Mouse (Mus musculus) stomach, postnatal 0 days (tissue): Measurements from ENCODE around the gene Bmp7. TPM values are rescaled to one million over a fixed set of nuclear protein-coding genes. Genes with fewer than 3 reads are reported as not detected.

Experiments used
- ATAC-seq: fragments of 200-750 bp; cut with Nextera tagmentation; 2 replicates; pipeline ENCODE4 v1.8.0; 2017; ENCODE audit not compliant: low FRiP score, low TSS enrichment
- DNase-seq: peaks from one replicate; pipeline ENCODE4 v3.0.0-alpha.2; 2016; ENCODE audit warnings: low spot score
- H3K27ac ChIP-seq: fragments of 300-500 bp; sonication (generic); replicated peaks from 2 replicates; pipeline ENCODE4 v1.5.1; 2014; ENCODE audit warnings: mild to moderate bottlenecking, control low read depth
- H3K27me3 ChIP-seq: fragments of 300-500 bp; sonication (generic); 2 replicates; pipeline ENCODE4 v1.6.1; 2014; ENCODE audit warnings: low read length; ENCODE audit not compliant: control insufficient read depth, insufficient read depth
- H3K36me3 ChIP-seq: fragments of 300-500 bp; sonication (generic); 2 replicates; pipeline ENCODE4 v1.6.1; 2014; ENCODE audit warnings: low read length, mixed read lengths; ENCODE audit not compliant: control insufficient read depth, insufficient read depth
- H3K4me1 ChIP-seq: fragments of 300-500 bp; sonication (generic); replicated peaks from 2 replicates; pipeline ENCODE4 v1.6.1; 2014; ENCODE audit warnings: antibody characterized with exemption; ENCODE audit not compliant: control insufficient read depth, insufficient read depth
- H3K4me2 ChIP-seq: fragments of 300-500 bp; sonication (generic); replicated peaks from 2 replicates; pipeline ENCODE4 v1.6.1; 2014; ENCODE audit warnings: low read depth, mild to moderate bottlenecking, control low read depth, moderate library complexity
- H3K4me3 ChIP-seq: fragments of 300-500 bp; sonication (generic); 2 replicates; pipeline ENCODE4 v1.5.1; 2014; ENCODE audit warnings: low read depth, low read length, control low read depth
- H3K9ac ChIP-seq: fragments of 300-500 bp; sonication (generic); 2 replicates; pipeline ENCODE4 v1.6.1; 2014; ENCODE audit warnings: mild to moderate bottlenecking, low read length, control low read depth, mixed read lengths
- H3K9me3 ChIP-seq: fragments of 300-500 bp; sonication (generic); 2 replicates; pipeline ENCODE4 v1.6.1; 2016; ENCODE audit warnings: low read length; ENCODE audit not compliant: control insufficient read depth
- CTCF ChIP-seq: IDR thresholded peaks from 2 replicates; pipeline ENCODE4 v1.5.1; 2016; ENCODE audit warnings: antibody characterized with exemption, low read depth, mild to moderate bottlenecking, moderate library complexity
- EP300 ChIP-seq: optimal IDR thresholded peaks from 2 replicates; pipeline ENCODE3; 2016; ENCODE audit warnings: antibody characterized with exemption
- WGBS: fragments of 180-500 bp; shearing (Covaris S2); extraction: QIAGEN DNeasy Blood & Tissue Kit; methylation state at CpG from one replicate; pipeline ENCODE4 v1.1.7; 2014; 5-methylcytosine and 5-hydroxymethylcytosine counted together
- polyA plus RNA-seq: library from polyadenylated mRNA; unstranded; fragments of >200 nt; fragmentation: Nextera tagmentation; extraction: Ambion mirVana; gene quantifications from 2 replicates; pipeline ENCODE4 v1.2.1, GENCODE M21; 2015

The Bmp7 gene
- polyA plus RNA-seq, 1 experiment from 2014 or later = 8.2 TPM

GRCm38 (mm10) chr2:172965249-172965648 is 25.1 kb upstream of the Bmp7 start:
- no peak overlapping the region for H3K27ac ChIP-seq
- TF ChIP-seq CTCF = no peak
- TF ChIP-seq EP300 = no peak
- ATAC-seq = peak; percentile 78

GRCm38 (mm10) chr2:172961211-172961610 is 21.1 kb upstream of the Bmp7 start:
- ATAC-seq (no peak), DNase-seq (no peak)
- TF ChIP-seq CTCF (no peak), EP300 (no peak)
- H3K4me1 ChIP-seq = no peaks in the 10 kb centered on the region
- no peak overlapping the region for H3K27ac ChIP-seq
- H3K27me3 ChIP-seq = no peaks in the 10 kb centered on the region
- no peak overlapping the region for H3K4me2 ChIP-seq
- H3K4me3 ChIP-seq = no peak overlapping the region
- 60% methylated on average over 6 of the region's 6 CpGs for WGBS
- no peak overlapping the region for H3K9ac ChIP-seq
- H3K9me3 ChIP-seq = no peaks in the 10 kb centered on the region
- H3K36me3 ChIP-seq = no peaks in the 10 kb centered on the region

More at GRCm38 (mm10) chr2:172965249-172965648, 25.1 kb upstream of the Bmp7 start:
- DNase-seq = peak; percentile 49
- H3K9me3 ChIP-seq = no peaks in the 10 kb centered on the region
- no peak overlapping the region for H3K4me2 ChIP-seq
- no peak overlapping the region for H3K4me3 ChIP-seq
- no peak overlapping the region for H3K9ac ChIP-seq
- no peaks in the 10 kb centered on the region for H3K36me3 ChIP-seq
- WGBS = 20% methylated on average over 11 of the region's 11 CpGs
- H3K4me1 ChIP-seq = no peaks in the 10 kb centered on the region
- no peaks in the 10 kb centered on the region for H3K27me3 ChIP-seq

- ATAC-seq (no peak), DNase-seq (no peak)
- H3K9me3 ChIP-seq = no peaks in the 10 kb centered on the region
- no peaks in the 10 kb centered on the region for H3K4me1 ChIP-seq
- H3K27me3 ChIP-seq = no peaks in the 10 kb centered on the region
- H3K27ac ChIP-seq = no peak overlapping the region
- no peak overlapping the region for H3K9ac ChIP-seq
- no peak overlapping the region for H3K4me2 ChIP-seq
- no peak overlapping the region for H3K4me3 ChIP-seq
- 87% methylated on average over 3 of the region's 3 CpGs for WGBS
- H3K36me3 ChIP-seq = no peaks in the 10 kb centered on the region
- no peak for TF ChIP-seq CTCF
- no peak for TF ChIP-seq EP300
Observed at GRCm38 (mm10) chr2:172960350-172960749, 20.2 kb upstream of the Bmp7 start.

- no peak overlapping the region for H3K4me2 ChIP-seq
- H3K27me3 ChIP-seq = no peaks in the 10 kb centered on the region
- H3K9ac ChIP-seq = no peak overlapping the region
- H3K36me3 ChIP-seq = no peaks in the 10 kb centered on the region
- no peak for ATAC-seq
- H3K4me3 ChIP-seq = no peak overlapping the region
- TF ChIP-seq CTCF = peak; percentile 36
- TF ChIP-seq EP300 = no peak
- WGBS = 51% methylated on average over 13 of the region's 13 CpGs
- no peaks in the 10 kb centered on the region for H3K9me3 ChIP-seq
- no peak for DNase-seq
- no peaks in the 10 kb centered on the region for H3K4me1 ChIP-seq
- H3K27ac ChIP-seq = no peak overlapping the region
Observed at GRCm38 (mm10) chr2:172959006-172959768, 19.1 kb upstream of the Bmp7 start.

GRCm38 (mm10) chr2:172958579-172958978 is 18.5 kb upstream of the Bmp7 start:
- DNase-seq (no peak), ATAC-seq (no peak)
- Histone ChIP-seq H3K4me1 (no peaks in the 10 kb centered on the region), H3K4me2 (no peak overlapping the region), H3K9me3 (no peaks in the 10 kb centered on the region), H3K27me3 (no peaks in the 10 kb centered on the region), H3K9ac (no peak overlapping the region), H3K4me3 (no peak overlapping the region), H3K27ac (no peak overlapping the region), H3K36me3 (no peaks in the 10 kb centered on the region)
- TF ChIP-seq CTCF = no peak
- no peak for TF ChIP-seq EP300
- 35% methylated on average over 5 of the region's 5 CpGs for WGBS

GRCm38 (mm10) chr2:172951976-172952375 is 11.9 kb upstream of the Bmp7 start:
- Histone ChIP-seq H3K9ac (no peak overlapping the region), H3K27me3 (no peaks in the 10 kb centered on the region), H3K4me2 (no peak overlapping the region), H3K4me3 (no peak overlapping the region), H3K27ac (no peak overlapping the region), H3K4me1 (no peaks in the 10 kb centered on the region), H3K36me3 (no peaks in the 10 kb centered on the region), H3K9me3 (no peaks in the 10 kb centered on the region)
- WGBS = 77% methylated on average over 2 of the region's 2 CpGs
- no peak for DNase-seq
- peak; percentile 32; the same call in 1 of the 2 replicates for TF ChIP-seq CTCF
- no peak for TF ChIP-seq EP300
- ATAC-seq = no peak
